Mouse (Mus musculus) heart, adult 9 months (tissue): ENCODE data around the gene Lpar5.

ENCODE experiments used
- DNase-seq, 2 experiments: peaks; one replicate each; pipeline ENCODE4 v3.0.0; 2022; ENCODE audit warnings: low spot score in 2 of 2

Lpar5 gene

GRCm38 (mm10) chr6:125119387-125119786, 51.7 kb downstream of the Lpar5 start:
- DNase-seq: no peak

DNA sequence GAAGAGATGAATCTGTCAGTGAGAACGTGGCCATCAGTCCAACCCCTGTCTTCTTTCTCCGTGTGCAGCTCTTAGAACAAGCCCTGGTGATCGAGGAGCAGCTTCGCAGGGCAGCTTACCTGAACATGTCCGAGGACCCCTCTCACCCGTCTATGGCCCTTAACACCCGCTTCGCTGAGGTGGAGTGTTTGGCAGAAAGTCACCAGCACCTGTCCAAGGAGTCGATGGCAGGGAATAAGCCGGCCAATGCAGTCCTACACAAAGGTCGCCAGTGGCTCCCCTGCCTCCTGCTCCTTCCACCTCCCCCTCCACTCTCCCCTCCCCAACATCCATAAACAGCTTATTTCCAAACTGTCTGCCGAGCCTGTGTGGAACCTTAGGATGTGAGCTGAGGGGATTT, 61.0 kb downstream of the Lpar5 start:
- no peak for DNase-seq

DNA sequence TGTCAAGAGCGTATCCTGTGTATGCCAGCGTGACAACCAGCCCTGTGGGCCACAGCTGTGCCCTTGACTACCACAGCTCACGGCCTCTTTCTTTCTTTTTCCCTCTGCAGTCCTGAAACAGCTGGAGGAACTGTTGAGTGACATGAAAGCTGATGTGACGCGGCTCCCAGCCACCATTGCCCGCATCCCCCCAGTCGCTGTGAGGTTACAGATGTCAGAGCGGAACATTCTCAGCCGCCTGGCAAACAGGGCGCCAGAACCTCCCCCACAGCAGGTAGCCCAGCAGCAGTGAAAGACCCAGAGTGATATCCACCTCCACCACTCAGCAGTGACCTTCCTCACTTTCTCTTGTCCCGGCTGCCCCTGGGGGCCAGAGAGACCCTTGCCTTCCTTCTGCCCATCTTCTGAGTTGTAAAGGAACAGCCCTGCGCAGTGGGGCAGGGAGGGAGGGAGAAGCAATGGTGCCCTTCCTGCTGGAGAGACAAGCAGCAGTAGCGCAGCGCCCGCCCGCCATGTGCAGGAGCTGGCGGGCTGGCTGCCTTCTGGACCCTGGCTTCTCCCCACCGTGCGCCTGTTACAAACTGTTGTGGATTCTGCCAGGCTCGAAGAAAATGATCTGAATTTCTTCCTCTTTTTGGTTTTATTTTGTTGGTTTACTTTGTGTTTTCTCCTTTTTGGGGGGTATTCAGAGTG, 62.1 kb downstream of the Lpar5 start:
- DNase-seq: no peak

DNA sequence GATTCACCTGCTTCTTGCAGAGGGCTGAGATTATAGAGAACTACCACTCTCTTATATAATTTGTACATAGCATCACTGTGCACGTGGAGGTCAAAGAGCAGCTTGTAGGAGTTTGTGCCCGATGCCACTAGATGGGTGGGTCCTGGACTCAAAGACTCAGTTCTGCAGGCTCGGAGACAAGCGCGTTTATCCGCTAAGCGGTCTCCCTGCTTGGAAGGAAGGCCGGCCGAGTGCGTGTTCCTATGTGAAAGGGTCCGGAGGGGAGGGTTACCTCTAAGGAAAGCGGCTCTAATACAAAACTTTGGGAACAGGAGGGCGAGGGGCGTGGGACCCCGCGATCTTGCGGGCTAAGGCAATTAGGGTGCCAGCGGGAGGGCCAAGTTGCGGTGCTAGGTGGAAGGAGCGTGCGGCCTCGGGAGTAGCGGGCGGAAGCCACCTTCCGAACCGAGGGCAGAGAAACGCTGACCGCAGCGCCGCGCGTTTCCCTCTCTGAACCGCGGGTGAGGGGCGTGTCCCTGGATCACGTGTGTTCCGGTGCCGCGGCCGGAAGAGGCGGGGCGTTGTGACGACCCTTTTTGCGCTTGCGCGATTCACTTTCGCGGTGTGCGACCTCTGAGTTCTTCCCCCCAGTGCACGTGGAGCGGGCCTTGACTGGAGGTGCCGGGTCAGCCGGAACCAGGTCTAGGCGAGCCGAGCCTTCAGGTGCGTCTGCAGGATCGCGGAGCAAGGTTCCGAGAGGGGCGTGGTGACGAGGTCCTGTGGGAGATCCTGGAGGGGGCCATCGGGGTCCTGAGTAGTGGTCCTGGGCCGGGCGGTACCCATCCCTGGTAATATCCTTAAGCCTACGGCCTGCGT, 63.8 kb downstream of the Lpar5 start, which contains the start of gene Nop2:
Gene Nop2, plus strand, starts transcription at position 608 of the 855 bp plus-strand sequence.
- peak; percentile 76 to 81 for DNase-seq
